Mouse (Mus musculus) E14TG2a.4 (cell line): ENCODE measurements around the gene Tpst1.

Source experiments
- CTCF ChIP-seq: conservative IDR thresholded peaks from 2 replicates; pipeline ENCODE4 v1.5.1; 2014; ENCODE audit warnings: low read length
- NANOG ChIP-seq: IDR thresholded peaks from 2 replicates; pipeline ENCODE4 v1.6.1; 2014; ENCODE audit warnings: borderline replicate concordance, low read length, mixed read lengths
- POU5F1 ChIP-seq: IDR thresholded peaks from 2 replicates; pipeline ENCODE4 v1.6.1; 2014; ENCODE audit warnings: low read length, borderline replicate concordance

DNA sequence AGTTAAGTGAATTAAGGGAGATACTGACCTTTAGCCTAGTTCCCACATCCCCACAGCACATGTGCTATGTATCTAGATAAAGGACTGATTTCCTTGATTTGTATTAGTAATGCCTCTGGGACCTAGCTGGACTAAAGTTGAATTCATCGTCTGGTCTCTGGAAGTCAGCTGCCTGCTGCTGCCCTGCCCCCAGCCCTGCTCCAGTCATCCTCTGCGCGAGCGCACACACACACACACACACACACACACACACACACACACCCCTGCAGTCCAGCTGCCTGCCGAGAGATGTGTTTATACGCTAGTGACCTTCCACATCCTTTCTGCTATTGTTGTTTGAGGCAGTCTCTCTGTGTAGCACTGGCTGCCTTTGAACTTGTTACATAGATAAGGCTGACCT, 47.8 kb downstream of the Tpst1 start:
- no peak for TF ChIP-seq CTCF
- no peak for TF ChIP-seq NANOG
- TF ChIP-seq POU5F1, result no peak
